Mouse (Mus musculus) brain, adult 2 months (tissue): Measurements from ENCODE around the gene Ovch2.
"Not testable (repeated sequence)": the region's sequence is repeated elsewhere in the genome, so short reads cannot be mapped to it uniquely, and the experiment has no call there.

Experiments used
- DNase-seq: peaks from one replicate; pipeline ENCODE4 v3.0.0; 2011; ENCODE audit warnings: low read depth, low spot score

The Ovch2 gene

GRCm38 (mm10) chr7:107801108-107801507, at the start of gene Ovch2:
TSS of gene Ovch2 (minus strand) at chr7:107801208.
- DNase-seq = no peak

- DNase-seq = not testable (repeated sequence)
Observed at GRCm38 (mm10) chr7:107847390-107847789, 46.4 kb upstream of the Ovch2 start, which contains the start of gene Olfr470. TSS of gene Olfr470 (minus strand) at chr7:107847490.

- peak; percentile 9 for DNase-seq
Observed at GRCm38 (mm10) chr7:107841719-107842118, 40.7 kb upstream of the Ovch2 start.

DNA sequence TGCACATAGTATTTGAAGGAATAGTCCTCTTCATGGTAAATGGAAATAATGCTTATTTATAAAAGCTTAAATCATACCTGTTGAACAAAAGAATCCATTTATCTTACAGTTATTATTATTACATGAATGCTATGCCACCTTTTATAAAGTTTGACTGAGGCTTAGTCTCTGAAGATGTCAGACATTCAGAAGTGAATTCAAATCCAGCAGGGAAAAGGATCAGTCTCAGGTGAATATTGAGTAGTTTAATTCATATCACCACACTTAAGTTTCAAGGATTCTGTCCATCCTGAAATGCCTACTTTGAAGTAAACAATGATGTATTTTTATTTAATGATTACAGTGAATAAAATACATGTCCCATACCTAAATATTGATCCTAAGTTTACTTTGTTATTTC, 24.4 kb upstream of the Ovch2 start, which contains the start of gene Olfr469:
Olfr469 (minus strand) TSS at position 101 of the 400 bp plus-strand sequence.
- DNase-seq = not testable (repeated sequence)

DNA sequence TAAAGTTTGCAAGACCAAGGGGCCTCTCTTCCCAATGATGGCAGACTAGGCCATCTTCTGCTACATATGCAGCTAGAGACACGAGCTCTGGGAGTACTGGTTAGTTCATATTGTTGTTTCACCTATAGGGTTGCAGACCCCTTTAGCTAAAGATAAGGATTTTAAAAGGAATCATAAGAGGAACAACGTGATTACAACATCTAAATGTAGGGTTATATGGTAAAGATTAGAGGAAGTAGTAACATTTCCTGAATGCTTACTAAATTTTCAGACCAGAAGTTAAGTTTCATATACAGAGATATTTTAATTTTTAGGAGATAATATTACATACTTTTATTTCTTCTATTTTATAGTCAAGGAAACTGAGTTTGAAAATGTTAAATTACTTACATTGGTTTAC, 22.9 kb upstream of the Ovch2 start:
- not testable (repeated sequence) for DNase-seq

DNA sequence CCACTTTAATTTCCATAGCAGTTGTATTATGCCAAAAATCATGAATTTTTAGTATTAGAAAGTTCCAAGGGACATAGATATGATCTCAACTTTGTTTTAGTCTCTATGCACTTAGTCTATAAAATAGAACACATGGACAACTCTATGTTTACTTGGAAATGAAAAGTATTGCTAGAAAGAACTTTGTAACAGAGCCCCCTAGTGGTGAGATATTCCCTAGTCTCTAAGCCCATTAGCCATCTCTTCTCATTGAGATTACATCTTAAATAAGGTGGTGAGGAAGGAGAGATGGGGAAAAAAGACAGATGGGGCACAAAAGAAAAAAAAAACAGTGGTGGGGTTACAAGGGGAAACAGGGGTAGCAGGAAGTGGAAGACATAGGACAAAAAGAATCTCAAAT, 18.4 kb upstream of the Ovch2 start:
- no peak for DNase-seq

DNA sequence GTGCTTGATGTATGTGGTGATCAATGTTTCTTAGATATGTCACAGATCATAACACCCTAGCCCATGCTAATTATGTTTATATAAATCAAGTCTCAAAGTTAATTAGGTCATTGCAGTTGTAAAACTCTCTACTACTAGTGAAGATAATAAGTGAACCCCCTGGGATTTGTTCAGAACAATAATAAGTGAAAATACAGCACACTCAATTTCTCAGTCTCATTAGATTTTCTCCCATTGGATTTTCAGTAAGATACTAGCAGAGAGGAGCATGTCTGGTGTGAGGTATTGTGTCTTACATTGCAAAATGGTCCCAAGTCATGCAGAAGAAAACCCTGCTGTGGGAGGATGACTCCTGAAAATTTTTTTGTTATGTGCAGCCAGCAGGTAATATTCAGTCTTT, 11.0 kb upstream of the Ovch2 start, which contains the start of gene Olfr467:
Olfr467 (plus strand) TSS at position 301 of the 400 bp plus-strand sequence.
- no peak for DNase-seq

DNA sequence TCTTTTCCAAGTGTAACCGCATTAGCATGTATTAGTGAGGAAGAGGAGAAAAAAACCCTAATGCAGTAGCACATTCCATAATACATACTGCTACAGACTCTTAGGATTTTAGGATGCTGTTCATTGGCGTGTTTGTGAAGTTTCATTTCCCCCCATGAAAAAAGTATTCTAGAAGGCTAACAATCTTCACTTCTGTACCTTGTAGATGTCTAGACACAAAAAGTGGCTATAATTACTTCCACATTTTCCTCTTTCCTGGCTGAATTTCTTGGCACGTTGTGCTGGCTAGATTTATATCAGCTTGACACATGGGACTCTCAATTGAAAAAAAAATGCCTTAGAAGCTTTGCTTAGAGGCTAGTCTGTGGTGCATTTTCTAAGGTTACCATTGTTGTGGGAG, 1.1 kb upstream of the Ovch2 start:
- no peak for DNase-seq

DNA sequence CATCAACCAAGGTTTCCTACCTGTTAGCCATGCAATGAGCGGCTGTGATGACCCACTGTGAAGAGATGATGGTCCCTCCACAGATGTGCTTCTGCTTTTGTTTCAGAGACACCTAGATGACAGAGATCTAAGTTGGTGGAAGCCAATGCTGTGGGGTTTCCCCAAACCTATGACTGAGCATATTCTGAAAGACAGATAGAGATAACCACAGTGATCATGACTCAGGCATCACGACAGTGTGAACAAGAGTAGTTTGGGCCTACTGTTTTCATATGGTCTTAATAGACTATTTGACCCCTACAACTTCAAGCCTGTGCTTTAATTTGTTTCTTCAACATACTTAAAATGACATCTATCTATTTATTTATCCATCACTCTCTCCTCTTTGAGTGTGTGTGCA, 4.5 kb downstream of the Ovch2 start:
- DNase-seq = no peak

DNA sequence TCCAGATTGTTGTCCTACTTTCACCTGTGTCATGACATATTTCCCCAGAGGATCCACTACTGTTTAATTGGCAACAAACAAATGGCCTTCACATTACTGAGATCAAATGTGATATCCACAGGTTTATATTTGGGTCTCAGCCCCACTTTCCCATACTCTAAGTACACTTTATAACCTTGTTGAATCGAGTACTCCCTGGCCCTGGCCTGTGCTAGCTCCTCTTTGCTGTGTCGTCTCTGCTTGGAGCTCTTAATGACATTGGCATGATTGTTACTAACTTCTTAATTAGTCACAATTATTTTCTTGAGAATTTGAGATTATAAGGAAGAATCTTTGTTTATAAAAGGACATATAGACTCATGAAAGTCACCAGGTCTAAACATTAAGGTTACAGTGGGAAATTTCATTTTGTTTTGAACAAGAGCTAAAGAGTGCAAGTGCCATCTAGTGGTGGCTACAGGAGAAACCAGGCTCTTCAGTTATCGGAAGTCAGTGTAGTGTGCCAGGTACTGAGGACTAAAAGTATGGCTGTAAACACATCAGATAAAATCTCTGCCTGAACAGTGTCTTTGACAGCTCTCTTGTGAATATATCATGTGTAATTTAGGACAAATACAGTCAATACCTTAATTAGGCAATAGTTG, 12.9 kb downstream of the Ovch2 start:
- peak; percentile 59 for DNase-seq

DNA sequence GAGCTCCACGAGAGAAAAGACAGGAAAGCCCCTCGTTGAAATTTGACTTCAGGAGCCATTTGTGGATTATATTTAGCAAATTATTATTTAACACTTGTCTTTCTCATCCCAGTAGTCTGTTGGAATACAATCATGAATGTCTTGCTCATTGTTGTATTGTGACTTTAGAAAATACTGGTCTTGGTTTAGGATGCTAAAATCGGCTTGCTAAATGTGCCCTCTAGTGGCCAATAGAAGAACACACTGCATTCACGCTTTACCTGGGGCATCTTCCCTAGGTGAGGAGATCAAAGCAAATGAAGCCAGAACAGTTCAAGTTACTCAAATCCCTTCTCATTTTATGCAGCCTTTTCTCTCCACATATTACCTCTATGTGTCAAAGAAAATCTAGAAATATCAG, 21.4 kb downstream of the Ovch2 start:
- DNase-seq = peak; percentile 43

DNA sequence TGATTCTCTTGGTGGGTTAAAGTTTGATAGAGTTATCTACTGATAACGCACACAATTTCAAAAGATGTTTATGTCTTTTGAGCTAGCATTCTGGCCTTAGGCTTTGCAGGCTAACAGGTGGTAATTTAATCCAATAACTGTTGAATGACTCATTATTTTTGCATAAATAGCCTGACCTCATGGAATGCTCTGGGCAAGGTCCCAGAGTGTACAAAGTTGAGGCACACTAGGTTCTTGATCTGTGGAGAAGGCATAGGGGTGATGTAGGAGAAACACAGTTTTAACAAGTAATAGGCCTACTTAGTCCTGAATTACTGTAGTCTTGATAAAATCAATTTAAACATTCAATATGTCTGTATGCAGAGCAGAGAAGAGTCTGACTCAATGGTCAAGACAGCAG, 22.8 kb downstream of the Ovch2 start:
- no peak for DNase-seq

GRCm38 (mm10) chr7:107770812-107771211, 30.2 kb downstream of the Ovch2 start:
- no peak for DNase-seq

DNA sequence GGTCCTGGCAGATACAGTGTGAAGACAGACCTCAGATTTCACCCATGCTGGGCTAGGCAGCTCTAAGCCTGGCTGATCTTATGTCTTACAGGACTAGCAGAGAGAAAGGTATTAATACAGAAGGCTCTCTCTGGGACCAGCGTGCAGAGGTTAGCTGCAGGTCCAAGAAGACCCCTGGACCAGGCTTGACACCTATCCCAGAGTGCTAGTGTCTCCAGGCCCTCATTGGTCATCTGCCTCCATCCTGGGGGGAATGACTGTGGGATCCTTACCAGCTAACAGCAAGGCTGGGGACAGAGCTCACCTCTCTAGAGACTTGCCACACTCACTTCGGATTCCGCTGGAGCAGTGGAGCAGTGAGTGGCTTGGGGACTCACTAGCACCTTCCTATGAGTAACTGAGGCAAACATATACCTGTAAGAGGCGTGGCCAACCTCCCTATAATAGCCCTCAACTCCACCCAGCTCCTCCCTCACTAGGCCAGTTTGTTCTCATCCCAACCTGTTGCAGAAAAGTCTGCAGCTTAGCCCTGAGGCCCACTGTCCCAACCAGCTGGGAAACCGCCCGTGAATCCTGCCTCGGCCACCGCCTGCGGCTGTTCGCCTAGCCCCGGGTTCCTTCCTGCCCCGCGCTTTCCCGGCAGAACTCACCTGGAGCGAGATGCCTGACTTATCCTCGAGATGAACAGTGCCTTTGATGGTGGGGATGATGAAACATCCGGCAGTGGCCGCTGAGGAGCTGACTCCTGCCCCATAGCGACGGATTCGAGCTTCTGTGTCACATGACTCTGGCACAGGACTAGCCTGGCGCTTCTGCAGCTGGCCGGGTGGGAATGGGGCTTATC, 43.5 kb downstream of the Ovch2 start, which contains the start of gene Cyb5r2:
Cyb5r2 (minus strand) TSS at position 725 of the 844 bp plus-strand sequence.
- peak; percentile 69 for DNase-seq

GRCm38 (mm10) chr7:107756748-107757147, 44.3 kb downstream of the Ovch2 start:
- DNase-seq = no peak

DNA sequence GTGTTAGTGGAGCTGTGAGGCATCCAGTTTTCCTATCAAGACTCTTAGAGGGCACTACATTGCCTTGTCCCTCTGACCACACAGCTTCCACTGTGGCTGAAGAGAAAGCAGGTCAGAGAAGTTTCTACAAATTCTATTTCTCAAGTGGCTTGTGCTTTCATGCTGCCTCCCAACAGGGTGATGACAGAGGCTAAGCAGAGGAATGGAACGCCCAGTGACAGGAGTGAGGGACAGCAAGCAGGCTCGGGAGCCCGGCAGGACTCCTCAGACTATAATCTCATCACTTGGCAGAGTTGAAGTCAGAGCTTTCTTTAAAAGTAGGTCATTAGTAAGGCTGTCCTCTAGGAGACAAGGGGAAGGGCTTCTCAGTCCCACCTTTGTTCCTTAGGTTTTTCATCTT, 45.1 kb downstream of the Ovch2 start:
- no peak for DNase-seq

DNA sequence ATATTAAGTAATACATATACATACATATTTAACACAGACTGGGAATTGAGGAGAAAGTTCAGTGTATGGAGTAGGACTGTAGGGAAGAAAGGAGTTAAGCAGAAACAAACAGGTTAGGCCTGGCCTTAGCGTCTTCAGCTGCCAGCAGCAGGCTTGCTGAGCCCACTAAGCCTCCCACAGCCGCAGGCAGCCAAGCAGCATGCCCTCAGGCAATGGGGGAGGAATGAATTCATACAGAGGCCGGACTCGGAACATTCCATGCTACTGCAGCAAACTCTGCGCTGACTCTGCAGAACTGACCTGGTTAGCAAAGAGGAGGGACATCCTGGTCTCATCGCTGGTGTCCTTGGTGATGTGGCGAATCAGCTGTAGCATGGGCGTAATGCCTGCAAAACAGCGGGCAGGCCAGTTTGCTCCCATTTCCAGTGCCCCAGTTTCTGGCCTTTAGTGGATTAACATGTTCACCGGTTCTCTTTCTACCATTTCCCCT, 48.9 kb downstream of the Ovch2 start:
- DNase-seq = no peak

GRCm38 (mm10) chr7:107749721-107750120, 51.3 kb downstream of the Ovch2 start:
- DNase-seq = no peak

DNA sequence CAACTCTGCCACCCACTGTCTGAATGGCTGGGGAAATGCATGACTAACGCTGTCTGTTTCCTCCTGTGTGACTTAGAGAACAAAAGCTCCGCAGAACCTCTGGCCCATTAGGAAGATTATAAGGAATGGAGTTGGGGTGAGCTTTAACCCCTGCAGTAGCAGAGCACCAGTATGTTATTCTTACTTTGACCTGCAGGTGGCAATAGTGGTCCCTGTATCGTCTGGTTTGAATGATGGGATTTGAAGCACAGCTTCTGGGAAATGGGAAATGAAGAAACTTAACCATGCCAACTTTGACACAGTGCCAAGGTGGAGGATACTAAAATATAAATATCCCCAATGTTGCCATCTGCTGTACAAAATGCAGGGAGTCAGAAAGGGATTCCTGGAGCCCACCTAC, 51.7 kb downstream of the Ovch2 start:
- peak; percentile 73 for DNase-seq

GRCm38 (mm10) chr7:107747954-107748353, 53.1 kb downstream of the Ovch2 start:
- peak; percentile 75 for DNase-seq

GRCm38 (mm10) chr7:107747476-107747875, 53.5 kb downstream of the Ovch2 start:
- no peak for DNase-seq

DNA sequence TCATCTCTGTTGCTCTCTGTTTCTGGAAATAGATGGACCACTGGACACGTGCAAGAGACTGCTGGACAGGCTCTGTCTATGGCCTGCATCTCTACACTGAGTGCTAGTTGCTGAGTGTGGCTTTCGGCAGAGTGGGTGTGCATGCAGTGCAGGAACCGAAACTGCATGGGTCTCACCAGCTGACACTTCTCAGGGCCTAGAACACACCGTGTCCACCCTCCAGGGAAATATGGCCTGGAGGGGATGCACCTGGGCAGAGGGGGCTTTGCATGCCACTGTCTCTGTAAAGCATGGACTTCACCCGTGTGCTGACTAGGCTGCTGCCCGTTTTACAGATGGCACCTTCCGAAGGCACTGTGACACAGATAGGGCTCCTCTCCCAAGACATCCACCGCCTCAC, 55.0 kb downstream of the Ovch2 start:
- no peak for DNase-seq

DNA sequence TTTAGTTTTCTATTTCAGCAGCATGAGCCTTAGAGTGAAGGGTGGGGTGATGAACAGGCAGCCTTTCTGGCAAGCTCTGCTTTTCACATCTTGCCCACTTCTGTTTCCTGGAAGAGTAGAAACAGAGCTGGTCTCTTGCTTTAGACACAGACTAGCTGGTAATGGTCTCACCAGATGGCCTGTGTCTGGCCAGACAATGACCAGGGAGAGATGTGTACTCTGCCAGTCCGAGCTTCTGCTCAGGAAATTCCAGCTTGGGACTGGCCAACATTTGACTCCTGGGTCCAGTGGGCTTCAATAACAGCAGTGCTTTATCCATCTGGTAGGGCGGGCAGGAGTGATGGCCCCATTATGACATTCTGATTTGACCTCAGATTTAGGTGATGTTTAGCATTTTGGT, 55.9 kb downstream of the Ovch2 start:
- DNase-seq = no peak
